Mouse (Mus musculus) lung, adult 18-20 months (tissue): ENCODE measurements around the gene Gdf9.

Experiments
- DNase-seq, 2 experiments: peaks; one replicate each; pipeline ENCODE4 v3.0.0; 2022; ENCODE audit warnings: mixed read lengths in 2 of 2

Gene Gdf9

DNA sequence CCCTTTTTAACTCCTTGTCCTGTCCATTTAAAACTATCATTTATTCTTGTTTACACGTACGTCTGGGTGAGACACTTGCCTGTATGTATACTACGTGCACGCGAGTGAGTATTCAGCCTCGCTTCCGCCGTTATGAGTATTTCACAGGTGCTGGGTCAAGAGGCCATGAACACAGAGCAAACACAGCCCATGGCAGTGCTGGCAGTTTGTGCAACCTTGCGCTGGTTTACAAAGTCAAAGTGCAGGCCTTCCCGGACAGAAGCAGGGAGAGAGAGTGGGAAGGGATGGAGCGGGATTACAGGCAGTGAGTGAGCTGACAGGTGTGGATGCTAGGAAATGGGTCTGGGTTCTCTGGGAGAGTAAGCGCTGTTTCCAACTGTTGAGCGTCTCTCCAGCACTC lies 15.4 kb downstream of the Gdf9 start:
- no peak for DNase-seq

DNA sequence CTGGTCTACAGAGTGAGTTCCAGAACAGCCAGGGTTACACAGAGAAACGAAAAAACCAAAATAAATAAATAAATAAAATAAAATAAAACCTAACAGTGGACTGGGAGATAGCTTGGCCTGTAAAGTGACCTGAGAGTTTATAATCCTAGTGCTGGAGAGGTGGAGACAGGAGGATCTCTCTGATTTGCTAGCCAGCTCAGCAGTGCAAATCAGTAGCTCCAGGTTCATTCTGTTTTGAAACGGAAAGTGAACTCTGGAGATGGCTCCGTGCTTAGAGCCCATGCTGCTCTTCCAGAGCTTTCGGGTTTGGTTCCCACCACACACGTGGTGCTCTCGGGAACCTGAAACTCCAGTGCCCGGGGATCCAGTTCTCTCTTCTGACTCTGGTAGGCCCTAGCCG lies 17.2 kb downstream of the Gdf9 start:
- DNase-seq = no peak

DNA sequence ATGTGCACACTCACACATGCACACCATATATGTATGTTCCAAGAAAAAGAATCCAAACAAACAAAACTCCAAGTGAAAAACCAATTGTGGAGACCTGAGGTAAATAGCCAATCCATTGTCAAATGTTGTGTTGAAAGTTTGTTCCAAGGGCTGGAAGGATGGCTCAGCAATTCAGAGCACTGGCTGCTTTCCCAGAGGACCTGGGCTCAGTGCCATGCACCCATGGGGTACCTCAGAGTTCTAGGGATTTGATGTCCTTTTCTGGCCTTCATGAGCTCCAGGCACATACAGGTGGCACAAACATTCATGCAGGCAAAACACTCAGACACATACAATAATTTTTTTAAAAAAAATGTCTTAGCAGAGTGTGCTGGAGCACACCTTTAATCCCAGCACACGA lies 17.7 kb downstream of the Gdf9 start:
- no peak for DNase-seq

DNA sequence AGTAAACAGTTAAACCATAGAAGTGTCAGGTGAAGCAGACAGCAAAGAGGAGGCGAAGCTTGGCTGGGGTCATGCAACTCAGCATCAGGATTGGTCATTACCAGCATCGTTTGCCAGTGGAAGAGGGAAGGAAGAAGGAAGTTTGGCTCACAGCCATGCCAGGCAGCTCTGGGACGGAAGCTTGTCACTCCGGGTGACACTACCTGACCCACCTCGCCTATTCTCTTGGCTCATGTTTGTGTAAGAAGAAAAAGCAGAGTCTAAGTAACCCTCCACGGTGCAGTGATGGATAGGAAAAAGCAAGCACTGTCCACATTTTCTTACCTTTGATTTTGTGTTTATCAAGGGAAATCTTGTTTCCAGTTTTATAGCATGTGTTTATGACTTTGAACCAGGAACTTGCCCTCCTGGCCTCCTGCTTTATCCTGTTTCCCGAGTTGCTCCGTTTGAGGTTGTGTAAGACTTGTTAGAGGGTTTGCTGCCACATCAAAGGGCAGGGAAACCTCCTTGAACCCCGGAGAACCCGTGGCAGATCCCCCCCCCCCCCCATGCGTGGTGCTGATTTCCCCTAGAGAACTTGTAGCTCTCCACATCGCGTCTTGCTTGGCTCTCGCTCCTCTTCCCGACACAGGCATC lies 19.4 kb downstream of the Gdf9 start:
- peak in 1 of 2 experiments; percentile 37 for DNase-seq

DNA sequence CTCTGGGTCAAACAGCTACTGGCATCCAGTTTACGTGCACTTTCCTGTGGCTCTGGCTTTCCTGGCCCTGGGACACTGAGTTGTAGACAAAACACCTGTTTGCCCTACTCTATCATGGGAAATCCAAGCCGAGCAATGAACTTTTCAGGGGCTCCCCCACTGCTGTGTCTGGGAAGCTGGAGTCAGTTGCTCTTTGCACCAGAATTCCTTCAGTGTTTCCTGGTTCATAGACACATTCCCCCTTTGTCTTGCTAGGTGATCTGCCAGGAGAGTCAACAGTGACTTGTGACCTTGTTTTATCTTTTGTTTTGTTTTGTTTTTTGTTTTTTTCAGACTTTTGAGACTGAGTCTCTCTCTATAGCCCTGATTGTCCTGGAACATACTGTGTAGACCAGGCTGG lies 20.5 kb downstream of the Gdf9 start:
- no peak for DNase-seq

DNA sequence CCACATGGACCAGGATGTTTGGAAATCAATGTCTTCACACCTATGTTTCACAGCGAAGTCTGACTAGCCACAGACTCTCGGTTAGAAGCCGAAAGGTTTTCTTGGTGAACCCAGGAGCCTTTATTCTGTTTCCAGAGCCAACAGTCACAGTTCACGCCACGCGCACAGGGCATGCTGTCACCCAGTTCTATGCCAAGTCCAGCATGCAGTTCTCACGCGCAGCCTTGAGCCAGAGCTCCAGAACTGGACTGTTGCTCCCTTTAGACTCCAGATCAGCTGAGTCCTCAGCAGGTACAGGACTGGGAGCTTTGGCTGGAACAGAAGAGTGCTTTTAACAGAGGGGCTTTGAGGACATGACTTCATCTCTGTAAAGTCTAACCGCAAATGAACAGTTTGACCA lies 21.6 kb downstream of the Gdf9 start:
- no peak for DNase-seq

DNA sequence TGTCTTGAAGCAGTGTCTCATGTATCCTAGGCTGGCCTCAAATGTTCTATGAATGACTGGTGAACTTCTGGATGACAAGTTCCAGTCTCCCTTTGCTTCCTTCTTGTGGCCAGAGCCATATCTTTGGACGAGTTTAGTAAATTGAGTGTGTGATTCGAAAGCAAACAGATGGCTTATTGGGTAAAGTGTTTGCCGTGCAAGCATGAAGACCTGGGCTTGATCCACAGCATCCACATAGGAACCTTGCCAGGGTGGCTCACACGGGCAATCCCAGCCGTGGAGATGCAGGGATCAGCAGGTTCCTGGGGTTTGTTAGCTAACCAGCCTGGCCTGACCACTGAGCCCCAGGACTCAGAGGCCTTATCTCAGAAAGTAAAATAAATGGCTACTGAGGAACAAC lies 22.2 kb downstream of the Gdf9 start:
- DNase-seq = no peak

DNA sequence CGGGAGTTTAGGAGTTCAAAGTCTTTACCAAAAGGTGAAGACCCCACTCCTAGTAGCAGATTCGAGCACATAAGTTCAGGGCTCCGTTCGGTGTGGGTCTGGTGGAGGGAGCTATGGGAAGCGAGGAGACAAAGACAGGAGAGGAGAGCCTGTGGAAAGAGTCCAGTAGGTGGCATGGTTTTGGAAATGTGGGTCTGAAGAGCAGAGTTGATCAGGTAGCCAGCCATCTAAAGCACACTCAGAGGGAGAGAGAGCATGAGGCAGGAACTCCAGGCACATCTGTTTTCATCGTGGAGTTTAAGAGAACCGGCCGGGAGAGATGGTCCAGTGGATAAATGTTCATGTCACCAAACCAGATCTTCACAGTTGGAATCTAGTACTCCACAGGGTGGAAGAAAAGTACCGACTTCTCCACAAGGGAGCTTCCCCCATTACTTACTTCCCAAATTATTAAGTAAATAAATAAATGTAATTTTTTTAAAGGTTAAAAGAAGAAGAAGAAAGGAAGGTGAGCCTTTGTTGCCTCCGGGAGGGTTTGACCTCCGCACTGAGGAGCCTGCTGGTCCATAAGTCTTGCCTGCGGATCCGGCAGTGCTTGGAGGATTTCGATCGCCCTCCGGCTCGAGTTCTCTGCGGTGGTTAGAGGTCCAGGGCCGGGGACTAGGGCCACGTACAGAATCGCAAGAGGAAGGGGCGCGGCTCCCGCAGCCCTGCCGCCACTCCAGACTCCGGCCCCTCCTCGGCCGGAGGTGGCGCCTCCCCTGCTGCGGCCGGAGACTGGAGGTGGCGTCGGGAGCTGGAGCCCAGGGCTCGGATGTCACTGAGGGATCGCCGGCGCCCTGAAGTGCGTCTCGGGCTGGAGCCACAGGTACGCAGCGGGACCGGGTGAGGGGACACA lies 25.9 kb downstream of the Gdf9 start, which contains the start of the genes Gm10447 and Shroom1:
Gene Gm10447 (minus strand): TSS at position 637 of the 898 bp plus-strand sequence.
Gene Shroom1 (plus strand): TSS at position 732 of the 898 bp plus-strand sequence.
- peak; percentile 73 to 75 for DNase-seq

DNA sequence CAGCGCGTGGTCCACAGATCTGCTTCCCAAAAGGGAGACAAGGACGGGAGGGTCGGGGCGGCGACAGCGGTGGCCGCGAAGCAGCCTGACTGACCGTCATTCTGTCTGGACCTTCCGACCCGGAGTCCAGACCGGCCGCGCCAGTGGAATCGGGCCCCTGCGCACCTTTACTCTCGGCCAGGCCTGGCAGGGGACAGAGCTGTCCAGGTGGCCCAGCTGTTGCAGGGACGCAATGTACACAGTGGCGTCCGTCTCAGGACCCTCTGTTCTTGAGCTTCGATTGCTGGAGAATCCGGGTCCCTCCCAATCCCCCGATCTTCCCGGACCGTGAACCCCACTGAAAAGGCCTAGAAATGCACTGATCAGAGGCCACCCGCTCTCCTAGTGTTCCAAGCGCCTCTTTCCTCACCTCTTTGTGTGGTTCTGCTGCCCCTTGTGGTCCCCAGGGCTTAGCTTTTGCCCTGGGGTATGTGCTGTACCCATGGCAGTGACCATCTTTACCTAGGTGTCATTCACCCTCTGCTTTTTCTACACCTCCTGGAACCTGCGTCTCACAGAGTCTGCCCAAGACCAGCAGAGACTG lies 26.6 kb downstream of the Gdf9 start:
- no peak for DNase-seq

DNA sequence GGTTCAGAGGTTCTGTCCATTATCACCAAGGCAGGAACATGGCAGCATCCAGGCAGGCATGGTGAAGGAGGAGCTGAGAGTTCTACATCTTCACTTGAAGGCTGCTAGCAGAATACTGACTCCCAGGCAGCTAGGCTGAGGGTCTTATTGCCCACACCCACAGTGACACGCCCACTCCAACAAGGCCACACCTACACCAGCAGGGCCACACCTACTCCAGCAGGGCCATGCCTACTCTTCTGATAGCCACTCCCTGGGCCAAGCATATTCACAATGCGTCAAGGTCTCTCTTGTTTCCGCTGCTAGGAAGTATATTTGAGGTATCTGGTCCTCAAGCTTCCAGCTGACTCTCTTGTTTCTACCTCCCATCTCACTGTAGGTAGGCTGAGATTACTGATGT lies 28.2 kb downstream of the Gdf9 start:
- no peak for DNase-seq

DNA sequence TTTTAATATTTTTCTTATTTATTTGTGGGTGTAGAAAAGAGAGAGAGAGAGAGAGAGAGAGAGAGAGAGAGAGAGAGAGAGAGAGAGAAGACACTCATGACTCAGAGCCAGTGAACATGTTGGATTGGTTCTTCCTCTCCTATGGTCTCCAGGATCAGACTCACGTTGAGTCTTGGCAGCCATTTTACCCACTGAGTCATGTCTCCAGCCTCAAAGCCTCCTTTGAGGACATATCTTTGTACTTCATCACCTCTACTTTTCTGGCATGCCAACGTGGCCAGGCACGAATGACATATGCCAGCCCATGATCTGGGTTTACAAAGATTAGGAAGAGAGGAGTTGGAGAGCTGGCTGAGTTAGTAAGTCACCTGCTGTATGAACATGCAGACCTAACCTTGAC lies 29.4 kb downstream of the Gdf9 start:
- DNase-seq = no peak

DNA sequence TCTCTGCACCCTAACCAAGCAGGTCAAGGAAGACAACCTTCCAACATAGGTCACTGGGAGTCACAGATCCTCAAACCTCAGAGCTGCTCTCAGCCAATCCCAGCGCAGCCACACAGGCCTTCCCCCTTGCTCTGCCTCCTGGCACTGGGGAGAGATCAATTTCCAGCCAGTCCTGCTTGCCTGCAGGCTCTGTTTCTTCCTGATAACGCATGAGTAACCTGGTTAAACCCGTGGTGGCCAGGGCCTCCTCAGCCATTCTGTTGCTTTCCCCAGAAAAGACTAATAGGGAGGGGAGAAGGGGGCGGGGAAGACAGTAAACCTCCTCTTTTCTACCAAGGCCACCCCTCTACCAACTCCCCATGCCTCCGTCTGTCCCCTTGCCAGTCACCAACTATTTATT lies 30.9 kb downstream of the Gdf9 start:
- DNase-seq = peak in 1 of 2 experiments; percentile 13

DNA sequence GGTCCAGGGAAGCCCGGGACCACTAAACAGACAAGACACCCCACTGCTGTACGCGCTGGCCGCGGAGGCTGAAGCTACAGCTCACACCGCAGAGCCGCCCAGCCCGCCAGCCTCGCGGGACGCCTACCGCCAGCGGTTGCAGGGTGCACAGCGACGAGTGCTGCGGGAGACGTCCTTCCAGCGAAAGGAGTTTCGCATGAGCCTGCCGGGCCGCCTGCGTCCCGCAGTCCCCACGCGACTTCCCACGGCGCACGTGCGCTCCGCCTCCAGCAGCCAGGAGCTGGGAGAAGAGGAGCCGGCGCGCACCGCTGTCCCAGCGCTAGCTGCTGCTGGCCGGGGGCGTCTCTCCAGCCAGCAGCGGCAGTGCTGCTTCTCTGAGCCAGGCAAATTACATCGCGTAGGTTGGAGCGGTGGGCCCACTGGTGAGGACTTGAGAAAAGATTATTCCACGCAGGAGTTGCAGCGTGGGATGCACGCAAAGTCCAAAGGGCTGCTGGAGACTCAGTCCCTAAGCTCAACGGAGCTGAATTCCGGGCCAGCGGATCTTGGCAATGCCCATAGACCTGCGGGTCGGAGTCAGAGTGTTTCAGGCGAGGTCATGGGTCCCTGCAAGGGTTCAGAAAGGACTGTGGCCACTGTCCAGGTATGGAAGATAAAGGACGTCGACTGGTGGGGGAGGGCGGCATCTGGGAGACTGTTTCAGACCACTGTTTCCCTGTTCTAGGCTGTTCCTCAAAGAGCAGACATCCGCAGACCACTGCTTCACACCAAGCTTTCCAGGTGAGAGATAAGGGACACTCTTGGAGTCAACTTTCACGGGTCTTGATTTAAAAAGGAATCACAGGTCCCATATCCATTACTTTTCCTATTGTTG lies 33.0 kb downstream of the Gdf9 start:
- no peak for DNase-seq

DNA sequence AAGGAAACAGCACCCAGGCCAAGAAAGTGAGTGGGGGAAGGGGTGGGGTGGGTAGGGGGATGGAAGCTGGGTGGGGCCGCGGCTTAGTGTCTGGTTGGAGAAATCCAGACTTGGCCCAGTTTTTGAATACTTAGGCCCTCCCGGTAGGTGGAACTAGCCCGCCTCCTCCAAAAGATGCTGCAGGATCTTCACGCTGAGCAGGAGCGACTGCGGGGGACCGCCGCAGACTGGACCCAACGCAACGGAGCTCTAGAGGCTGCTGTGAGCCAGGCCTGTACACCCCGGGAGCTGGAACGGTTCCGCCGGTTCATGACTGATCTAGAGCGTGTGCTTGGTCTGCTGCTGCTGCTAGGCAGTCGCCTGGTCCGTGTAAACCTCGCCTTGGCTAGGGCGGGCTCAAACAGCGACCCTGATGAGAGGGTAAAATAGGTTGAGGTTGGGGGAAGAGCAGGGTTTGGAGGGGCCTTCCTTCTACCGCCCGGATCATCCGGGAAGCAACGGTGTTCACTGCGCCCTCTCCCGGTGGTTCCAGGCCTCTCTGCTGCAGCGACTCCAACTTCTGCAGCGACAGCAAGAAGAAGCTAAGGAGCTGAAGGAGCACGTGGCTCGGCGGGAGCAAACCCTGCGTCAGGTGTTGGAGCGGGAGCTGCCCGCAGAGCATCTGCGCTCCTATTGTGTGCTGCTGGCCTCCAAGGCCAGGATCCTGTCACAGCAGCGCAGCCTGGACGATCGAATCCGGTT lies 35.6 kb downstream of the Gdf9 start:
- DNase-seq = peak; percentile 68 to 73

DNA sequence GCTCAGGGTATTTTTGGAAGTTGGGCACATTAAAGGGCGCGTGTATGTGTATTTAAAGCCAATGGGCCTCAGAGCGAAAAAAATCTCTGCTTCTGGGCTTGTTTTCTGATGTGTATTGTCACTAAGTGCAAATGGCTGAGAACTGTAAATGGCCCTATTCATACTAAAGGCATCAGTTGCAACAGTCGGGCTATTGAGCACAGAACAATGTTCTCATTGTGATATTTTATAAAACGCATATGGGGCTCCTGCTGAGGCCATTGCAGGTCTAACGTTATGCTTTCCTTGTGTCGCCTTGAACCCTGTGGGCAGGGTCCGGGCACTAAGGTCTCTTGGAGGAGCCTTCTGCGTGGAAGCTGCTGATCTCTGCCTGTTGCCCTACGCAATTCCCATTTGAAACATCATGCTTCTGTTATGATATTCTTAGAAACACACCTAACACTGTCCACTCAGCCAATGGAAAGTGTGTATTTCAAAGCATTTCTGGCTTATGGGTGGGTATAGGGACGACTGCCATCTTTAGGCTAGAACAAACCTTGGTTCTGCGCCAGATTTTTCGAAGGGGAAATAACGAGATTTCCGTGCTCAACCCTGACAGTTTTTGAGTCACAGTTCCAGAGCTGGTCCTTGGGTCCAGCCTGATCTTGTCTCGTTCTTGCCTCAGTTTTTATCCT lies 38.6 kb downstream of the Gdf9 start:
- DNase-seq = no peak

DNA sequence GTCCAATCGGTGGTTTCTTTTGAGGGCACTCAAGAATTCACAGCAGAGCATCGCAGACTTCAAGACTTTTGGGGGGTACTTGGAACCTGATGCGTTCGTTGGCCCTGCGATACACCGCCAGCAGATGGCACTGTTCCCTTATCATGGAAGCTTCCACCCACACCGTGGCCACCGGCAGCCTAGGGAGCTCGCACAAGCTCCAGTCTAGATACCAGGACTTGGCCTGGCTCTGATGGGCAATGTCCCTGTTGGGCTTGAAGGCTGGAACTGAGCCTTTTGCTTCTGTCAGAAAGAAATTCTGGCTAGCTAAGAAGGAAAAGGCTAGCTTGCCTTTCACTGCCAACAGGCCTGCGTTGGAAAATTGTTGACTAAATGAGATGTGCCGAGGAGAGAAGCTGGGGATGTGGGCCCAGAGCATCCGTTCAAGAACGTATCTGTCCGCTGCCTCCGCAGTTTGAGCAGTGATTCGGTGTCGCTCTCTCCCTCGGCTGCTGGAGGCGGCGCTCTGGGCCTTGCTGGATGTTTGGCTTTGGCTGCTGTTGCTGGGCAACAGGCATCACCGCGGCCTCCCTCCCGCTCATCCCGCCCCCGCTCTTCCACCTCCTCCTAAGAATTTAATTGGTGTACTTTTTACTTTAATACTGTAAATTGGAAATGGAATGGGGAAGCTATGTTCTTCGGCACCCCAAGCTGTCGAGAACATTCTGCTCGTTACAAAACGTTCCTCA lies 39.3 kb downstream of the Gdf9 start, which contains the start of gene Gm9837:
Gene Gm9837 (minus strand): TSS at position 512 of the 728 bp plus-strand sequence.
- peak; percentile 84 to 87 for DNase-seq

DNA sequence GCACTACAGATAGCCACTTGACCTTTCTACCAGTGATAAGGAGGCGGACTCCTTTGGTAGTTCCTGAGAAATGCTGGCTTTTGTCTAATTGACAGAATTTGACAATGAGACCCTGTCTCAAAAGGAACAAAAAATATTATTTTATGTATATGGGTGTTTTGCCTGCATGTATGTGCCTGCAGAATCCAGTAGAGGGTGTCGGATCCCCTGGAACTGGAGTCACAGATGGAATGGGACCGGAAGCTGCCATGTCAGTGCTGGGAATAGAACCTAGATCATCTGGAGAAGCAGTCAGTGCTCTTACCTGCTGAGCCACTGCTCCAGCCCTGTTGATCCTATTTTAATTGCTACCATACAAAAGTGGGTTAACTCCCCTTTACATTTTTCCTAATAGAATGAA lies 41.9 kb downstream of the Gdf9 start:
- DNase-seq = no peak

DNA sequence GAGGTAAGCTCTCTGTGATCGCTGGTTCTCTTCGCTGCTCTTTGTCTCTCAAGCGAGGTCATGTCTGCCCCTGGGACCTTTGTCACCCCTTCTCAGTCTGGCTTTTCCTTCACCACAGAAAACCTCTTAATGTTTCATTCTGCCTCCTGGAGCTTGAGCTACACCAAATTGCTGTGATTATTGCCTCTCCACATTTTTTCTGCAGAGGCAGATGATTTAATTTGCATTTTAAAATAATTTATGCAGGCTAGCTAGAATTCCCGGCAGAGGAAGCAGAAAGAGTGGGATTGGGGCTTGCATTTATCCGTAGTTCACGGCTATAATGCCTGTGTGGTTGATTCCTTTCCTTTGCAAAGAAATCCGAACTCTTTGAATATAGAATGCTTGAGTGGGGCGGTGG lies 44.8 kb downstream of the Gdf9 start:
- no peak for DNase-seq

DNA sequence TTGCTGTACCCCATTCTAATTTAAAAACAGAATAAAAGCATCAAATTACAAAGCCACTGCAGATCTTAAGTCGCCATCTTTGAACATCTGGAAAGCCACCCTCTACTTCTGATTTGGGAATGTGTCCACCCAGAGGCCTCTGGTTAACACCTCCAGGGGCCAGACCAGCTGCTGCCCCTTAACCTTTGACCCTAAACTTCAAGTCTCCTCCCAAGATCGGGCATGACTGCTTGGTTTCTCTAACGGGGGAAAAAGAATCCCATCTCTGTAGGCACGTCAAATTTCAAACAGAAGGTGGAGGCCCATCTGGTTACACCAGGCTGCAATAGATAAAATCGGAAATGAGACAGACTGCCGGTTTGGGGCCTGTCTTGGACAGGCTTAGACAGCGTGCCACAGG lies 47.0 kb downstream of the Gdf9 start:
- DNase-seq = no peak

DNA sequence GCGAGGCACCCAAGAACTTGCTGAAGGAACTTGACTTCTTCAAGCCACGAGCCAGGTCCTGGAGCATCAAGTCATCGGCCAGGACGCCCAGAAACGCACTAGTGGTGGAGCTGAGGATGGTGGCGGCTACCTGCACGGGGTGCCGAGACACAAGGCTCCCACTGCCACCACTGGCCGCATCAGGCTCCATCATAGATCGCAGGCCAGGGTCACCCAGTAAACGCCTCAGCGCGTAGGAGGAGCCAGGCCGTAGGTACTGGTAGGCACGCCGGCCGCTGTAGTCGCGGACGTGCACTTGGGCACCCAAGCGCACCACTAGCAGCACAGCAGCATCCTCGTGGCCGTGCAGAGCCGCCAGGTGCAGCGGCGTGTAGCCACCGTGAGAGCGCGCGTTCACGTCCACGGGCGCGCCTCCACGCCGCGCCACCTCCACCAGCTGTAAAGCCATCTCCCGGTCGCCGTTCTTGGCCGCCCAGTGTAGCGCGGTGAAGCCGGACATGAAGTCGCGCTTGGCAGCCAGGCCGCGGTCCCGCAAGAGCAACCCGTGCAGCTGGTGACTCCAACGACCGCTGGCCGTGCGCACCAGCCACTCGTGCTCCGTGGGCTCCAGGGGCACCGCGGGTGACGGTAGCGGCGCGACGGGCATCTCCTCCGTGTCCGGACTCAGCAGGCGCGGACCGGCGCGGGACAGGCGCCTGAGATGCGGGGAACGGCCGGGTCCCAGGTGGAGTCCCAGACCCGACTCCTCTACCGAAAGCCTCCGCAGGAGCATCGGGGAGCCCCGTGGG lies 47.8 kb downstream of the Gdf9 start:
- DNase-seq = no peak
